Mouse (Mus musculus) ES-E14 (cell line): ENCODE measurements around the gene Tbc1d23. TPM values are rescaled to one million over a fixed set of nuclear protein-coding genes. Genes with fewer than 3 reads are reported as not detected.

Experiments used
- DNase-seq: peaks from one replicate; pipeline ENCODE4 v3.0.0-alpha.2; 2013; ENCODE audit warnings: low read depth, low spot score
- H3K27ac ChIP-seq: 2 replicates; pipeline ENCODE4 v1.5.1; 2012; ENCODE audit warnings: low read depth, mild to moderate bottlenecking, low read length, moderate library complexity, mixed read lengths; ENCODE audit not compliant: poor library complexity, insufficient read depth, severe bottlenecking
- H3K36me3 ChIP-seq: 2 replicates; pipeline ENCODE4 v1.6.1; 2012; ENCODE audit warnings: mild to moderate bottlenecking, low read length, moderate library complexity, mixed read lengths; ENCODE audit not compliant: control insufficient read depth, poor library complexity, insufficient read depth, severe bottlenecking
- H3K4me1 ChIP-seq, 2 experiments: fragments of 150-350 bp in 1 of 2; sonication (generic) in 1 of 2; 2 replicates each; pipeline ENCODE4 v1.6.1; 2012; ENCODE audit warnings: low read length in 2 of 2, mild to moderate bottlenecking in 1 of 2, mixed read lengths in 1 of 2; ENCODE audit not compliant: control insufficient read depth in 2 of 2, insufficient read depth in 2 of 2, poor library complexity in 1 of 2
- H3K4me3 ChIP-seq, 2 experiments: fragments of 150-350 bp in 1 of 2; sonication (generic) in 1 of 2; 2 replicates each; pipeline ENCODE4 v1.5.1; 2012; ENCODE audit warnings: low read length in 2 of 2, low read depth in 1 of 2, mild to moderate bottlenecking in 1 of 2, mixed read lengths in 1 of 2; ENCODE audit not compliant: insufficient read depth in 1 of 2, poor library complexity in 1 of 2, severe bottlenecking in 1 of 2
- H3K9ac ChIP-seq: 2 replicates; pipeline ENCODE4 v1.6.1; 2012; ENCODE audit warnings: low read depth, mild to moderate bottlenecking, low read length, mixed read lengths; ENCODE audit not compliant: poor library complexity, insufficient read depth, severe bottlenecking
- H3K9me3 ChIP-seq: fragments of 150-350 bp; sonication (generic); 2 replicates; pipeline ENCODE4 v1.6.1; 2012; ENCODE audit warnings: low read depth, mild to moderate bottlenecking, low read length; ENCODE audit not compliant: control insufficient read depth, insufficient read depth
- CHD2 ChIP-seq: IDR thresholded peaks from 2 replicates; pipeline ENCODE4 v1.6.1; 2014; ENCODE audit warnings: mild to moderate bottlenecking, low read depth, low read length, inconsistent platforms
- HCFC1 ChIP-seq: IDR thresholded peaks from 2 replicates; pipeline ENCODE4 v1.6.1; 2012; ENCODE audit warnings: low read length, inconsistent platforms, borderline replicate concordance; ENCODE audit not compliant: insufficient read depth
- MAFK ChIP-seq: IDR thresholded peaks from 2 replicates; pipeline ENCODE4 v1.6.1; 2014; ENCODE audit warnings: mild to moderate bottlenecking, low read depth, low read length, inconsistent platforms; ENCODE audit not compliant: insufficient read depth
- ZC3H11A ChIP-seq: IDR thresholded peaks from 2 replicates; pipeline ENCODE4 v1.6.1; 2012; ENCODE audit warnings: low read depth, mild to moderate bottlenecking, inconsistent platforms, low read length, borderline replicate concordance
- ZNF384 ChIP-seq: IDR thresholded peaks from 2 replicates; pipeline ENCODE4 v1.6.1; 2012; ENCODE audit warnings: low read depth, low read length, inconsistent platforms
- in situ Hi-C, 2 experiments: fragments of 600-800 bp; cut with MboI; formaldehyde crosslinking; loops; one replicate each; pipeline ENCODE4 v1.15.1; 2025; ENCODE audit warnings: low sequenced_read_pairs in 2 of 2, inconsistent platforms in 1 of 2; ENCODE audit not compliant: unreplicated experiment in 2 of 2
- total RNA-seq: library from RNA; depleted of rRNA; stranded (reverse); fragments of 300-350 nt; gene quantifications from 2 replicates; pipeline ENCODE4 v1.2.3, GENCODE M21; 2012

The Tbc1d23 gene
- total RNA-seq, 1 experiment = 31.1 TPM

DNA sequence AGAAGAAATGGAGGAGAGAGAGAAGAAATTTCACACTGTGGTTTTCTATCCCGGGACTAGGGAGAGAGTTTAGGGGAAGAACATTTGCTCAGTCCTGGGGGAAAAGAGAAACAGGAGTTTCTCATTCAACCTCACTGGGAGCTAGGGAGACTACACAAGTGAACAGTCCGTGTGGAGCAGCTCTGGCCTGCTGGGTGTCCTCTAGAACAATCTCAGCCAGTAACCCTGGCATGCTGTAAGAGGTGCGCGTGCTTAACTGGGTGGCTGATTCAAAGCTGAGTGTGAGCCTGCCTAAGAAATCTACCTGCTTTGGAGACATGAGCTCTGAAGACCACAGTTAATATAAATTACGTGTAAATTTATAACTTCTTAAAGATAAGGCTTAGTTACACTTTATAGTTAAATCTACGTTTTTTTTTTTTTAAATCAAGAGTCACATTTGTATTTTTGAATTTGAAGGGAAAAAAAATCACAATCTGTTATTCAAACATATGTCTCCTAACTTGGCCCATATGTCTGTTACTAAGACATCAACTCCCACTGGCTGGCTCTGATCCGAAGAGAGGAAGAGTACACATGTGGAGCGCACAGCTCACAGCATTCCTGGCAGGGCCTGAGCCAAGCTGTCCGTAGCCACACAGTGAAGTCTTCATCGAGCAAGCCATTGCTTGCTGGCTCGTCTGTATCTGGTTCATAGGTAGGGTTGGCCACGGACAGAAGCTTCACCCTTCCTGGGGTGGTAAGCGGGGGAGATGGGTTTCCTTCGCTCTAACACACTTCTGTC is 36.9 kb upstream of the Tbc1d23 start:
- H3K4me1 ChIP-seq = peaks cover 0 to 2% of the 10 kb centered on the region in 2 experiments; a peak in 1 of 4 replicates
- in situ Hi-C loops = no loop called here
- TF ChIP-seq CHD2 (no peak), MAFK (no peak), HCFC1 (no peak), ZC3H11A (no peak), ZNF384 (no peak)
- no peak overlapping the region for H3K27ac ChIP-seq
- H3K9ac ChIP-seq = no peak overlapping the region
- no peak for DNase-seq
- no peaks in the 10 kb centered on the region for H3K36me3 ChIP-seq
- no peak overlapping the region for H3K4me3 ChIP-seq
- no peaks in the 10 kb centered on the region for H3K9me3 ChIP-seq

DNA sequence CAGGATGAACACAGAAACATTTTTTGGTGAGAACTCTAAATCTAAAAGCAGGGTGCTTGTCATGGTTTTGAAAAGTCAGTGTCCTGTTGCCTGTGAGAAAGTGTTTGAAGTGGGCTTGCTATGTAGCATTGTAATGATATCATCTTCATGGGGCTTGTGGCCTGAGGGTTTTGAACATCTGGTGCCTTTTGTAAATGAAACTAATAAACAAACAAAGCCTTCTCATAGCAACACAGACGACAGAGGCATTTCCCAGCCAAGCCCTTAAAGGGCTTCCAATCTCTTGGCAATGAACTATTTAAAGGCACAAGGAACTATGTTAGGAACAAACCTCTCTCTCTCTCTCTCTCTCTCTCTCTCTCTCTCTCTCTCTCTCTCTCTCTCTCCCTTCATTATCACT is 35.8 kb upstream of the Tbc1d23 start:
- TF ChIP-seq MAFK = no peak
- no peak for TF ChIP-seq HCFC1
- TF ChIP-seq CHD2 = no peak
- TF ChIP-seq ZNF384 = no peak
- TF ChIP-seq ZC3H11A = no peak
- peaks cover 0 to 2% of the 10 kb centered on the region in 2 experiments; a peak in 1 of 4 replicates for H3K4me1 ChIP-seq
- no peak for DNase-seq
- H3K36me3 ChIP-seq = no peaks in the 10 kb centered on the region
- H3K4me3 ChIP-seq = no peak overlapping the region
- no peaks in the 10 kb centered on the region for H3K9me3 ChIP-seq
- no peak overlapping the region for H3K27ac ChIP-seq
- no peak overlapping the region for H3K9ac ChIP-seq
- in situ Hi-C loops = no loop called here

DNA sequence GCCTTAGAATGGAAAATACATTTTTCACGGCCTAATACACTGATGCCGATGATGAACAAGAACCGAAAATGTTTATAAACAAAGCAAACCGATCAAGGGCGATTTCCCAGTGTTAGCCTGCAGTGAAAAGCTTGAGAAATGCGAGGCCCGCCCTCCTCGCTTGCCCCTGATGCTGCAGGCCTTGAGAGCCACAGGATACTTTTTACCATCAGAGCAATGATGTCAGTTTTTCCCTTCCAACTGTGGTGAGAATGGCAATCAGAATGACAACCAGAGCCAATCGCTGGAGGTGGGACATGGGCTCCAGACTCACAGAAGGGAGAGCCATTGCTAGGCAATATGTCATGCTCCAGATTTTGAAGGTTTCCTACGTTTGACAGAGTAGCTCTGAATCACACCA is 28.8 kb upstream of the Tbc1d23 start:
- Histone ChIP-seq H3K4me1 (no peaks in the 10 kb centered on the region), H3K9ac (no peak overlapping the region), H3K4me3 (no peak overlapping the region), H3K27ac (no peak overlapping the region), H3K9me3 (no peaks in the 10 kb centered on the region), H3K36me3 (no peaks in the 10 kb centered on the region)
- in situ Hi-C loops = no loop called here
- DNase-seq = no peak
- no peak for TF ChIP-seq MAFK

DNA sequence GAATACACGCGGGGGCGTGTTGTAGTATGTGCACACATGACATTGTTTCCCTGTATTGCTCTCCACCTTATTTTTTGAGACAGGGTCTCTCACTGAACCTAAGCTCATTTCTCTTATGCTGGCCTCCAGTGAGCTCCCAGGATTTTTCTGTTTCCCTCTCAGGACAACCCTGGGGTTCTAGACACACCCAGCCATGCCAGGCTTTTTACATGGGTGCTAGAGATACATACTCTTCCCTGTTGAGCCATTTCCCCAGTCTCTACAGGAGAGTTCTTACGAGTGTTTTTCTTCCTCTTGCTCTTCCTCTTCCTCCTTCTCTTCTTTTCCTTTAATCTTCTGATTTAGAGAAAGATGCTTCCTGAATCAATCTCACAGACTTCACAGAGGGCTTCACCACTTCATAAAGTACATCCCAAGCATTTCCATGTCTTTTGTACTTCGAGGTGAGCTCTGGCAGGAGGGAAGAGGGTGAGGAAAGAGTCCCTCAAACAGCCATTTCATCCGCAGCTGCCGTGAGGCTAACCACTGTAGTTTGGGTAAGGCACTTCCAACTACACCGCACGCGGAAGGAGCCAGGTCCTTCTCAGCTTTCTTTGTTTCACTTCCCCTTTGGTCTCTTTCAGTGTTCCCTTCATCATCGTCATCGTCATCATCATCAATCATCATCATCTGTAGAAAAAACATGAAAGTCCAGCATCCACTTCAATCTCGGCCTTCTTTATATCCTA is 28.2 kb upstream of the Tbc1d23 start:
- Histone ChIP-seq H3K36me3 (no peaks in the 10 kb centered on the region), H3K27ac (no peak overlapping the region), H3K4me3 (no peak overlapping the region), H3K9ac (no peak overlapping the region), H3K9me3 (no peaks in the 10 kb centered on the region), H3K4me1 (no peaks in the 10 kb centered on the region)
- TF ChIP-seq HCFC1 = no peak
- no peak for TF ChIP-seq MAFK
- TF ChIP-seq ZC3H11A = no peak
- TF ChIP-seq CHD2 = no peak
- no peak for TF ChIP-seq ZNF384
- in situ Hi-C loops = no loop called here
- DNase-seq = no peak
